Mouse (Mus musculus): ENCODE measurements around the gene Hk1. TPM values are rescaled to one million over a fixed set of nuclear protein-coding genes. Genes with fewer than 3 reads are reported as not detected.
"Not testable (repeated sequence)": the region's sequence is repeated elsewhere in the genome, so short reads cannot be mapped to it uniquely, and the experiment has no call there.

The Hk1 gene
- polyA plus RNA-seq, 1 experiment: 60.9 TPM

GRCm38 (mm10) chr10:62328886-62329412, 50.8 kb downstream of the Hk1 start:
- Histone ChIP-seq H3K27me3 (replicated peaks; ENCODE audit: control insufficient read depth, insufficient read depth, low read length) (no peaks in the 10 kb centered on the region), H3K36me3 (ENCODE audit: control insufficient read depth, insufficient read depth, low read length) (no peaks in the 10 kb centered on the region), H3K27ac (ENCODE audit: insufficient read depth, low read depth, low read length) (peak overlapping the region; percentile 96), H3K4me3 (ENCODE audit: insufficient read depth, low read depth, low read length) (no peak overlapping the region), H3K4me1 (ENCODE audit: control insufficient read depth, insufficient read depth, low read length) (peaks cover 21% of the 10 kb centered on the region)
- TF ChIP-seq CTCF (conservative IDR thresholded peaks at IDR 0.05; ENCODE audit: insufficient read depth, insufficient read length, low read depth, low read length) (no peak), POLR2A (IDR thresholded peaks at IDR 0.05; ENCODE audit: low read depth, low read length) (no peak)
- 76% methylated on average over 10 of the region's 10 CpGs for WGBS
- DNase-seq: no peak

GRCm38 (mm10) chr10:62327572-62328317, 52.0 kb downstream of the Hk1 start:
- Histone ChIP-seq H3K4me3 (ENCODE audit: insufficient read depth, low read depth, low read length) (no peak overlapping the region), H3K36me3 (ENCODE audit: control insufficient read depth, insufficient read depth, low read length) (no peaks in the 10 kb centered on the region), H3K27ac (ENCODE audit: insufficient read depth, low read depth, low read length) (peak overlapping the region; percentile 76), H3K4me1 (ENCODE audit: control insufficient read depth, insufficient read depth, low read length) (peaks cover 21% of the 10 kb centered on the region), H3K27me3 (replicated peaks; ENCODE audit: control insufficient read depth, insufficient read depth, low read length) (no peaks in the 10 kb centered on the region)
- WGBS: 45% methylated on average over 23 of the region's 23 CpGs
- TF ChIP-seq CTCF (conservative IDR thresholded peaks at IDR 0.05; ENCODE audit: insufficient read depth, insufficient read length, low read depth, low read length): no peak
- TF ChIP-seq POLR2A (IDR thresholded peaks at IDR 0.05; ENCODE audit: low read depth, low read length): no peak
- peak; percentile 51 for DNase-seq

GRCm38 (mm10) chr10:62326818-62327571, 52.7 kb downstream of the Hk1 start:
- TF ChIP-seq CTCF (conservative IDR thresholded peaks at IDR 0.05; ENCODE audit: insufficient read depth, insufficient read length, low read depth, low read length) (no peak), POLR2A (IDR thresholded peaks at IDR 0.05; ENCODE audit: low read depth, low read length) (no peak)
- H3K4me1 ChIP-seq (ENCODE audit: control insufficient read depth, insufficient read depth, low read length): peaks cover 16% of the 10 kb centered on the region
- H3K4me3 ChIP-seq (ENCODE audit: insufficient read depth, low read depth, low read length): no peak overlapping the region
- no peak for DNase-seq
- H3K36me3 ChIP-seq (ENCODE audit: control insufficient read depth, insufficient read depth, low read length): no peaks in the 10 kb centered on the region
- H3K27me3 ChIP-seq (replicated peaks; ENCODE audit: control insufficient read depth, insufficient read depth, low read length): no peaks in the 10 kb centered on the region
- WGBS: 76% methylated on average over 8 of the region's 8 CpGs
- H3K27ac ChIP-seq (ENCODE audit: insufficient read depth, low read depth, low read length): peak overlapping the region; percentile 76

- no peaks in the 10 kb centered on the region for H3K36me3 ChIP-seq (ENCODE audit: control insufficient read depth, insufficient read depth, low read length)
- no peak for DNase-seq
- TF ChIP-seq CTCF (conservative IDR thresholded peaks at IDR 0.05; ENCODE audit: insufficient read depth, insufficient read length, low read depth, low read length) (no peak), POLR2A (IDR thresholded peaks at IDR 0.05; ENCODE audit: low read depth, low read length) (no peak)
- peaks cover 14% of the 10 kb centered on the region for H3K4me1 ChIP-seq (ENCODE audit: control insufficient read depth, insufficient read depth, low read length)
- WGBS: 78% methylated on average over 8 of the region's 8 CpGs
- H3K27me3 ChIP-seq (replicated peaks; ENCODE audit: control insufficient read depth, insufficient read depth, low read length): no peaks in the 10 kb centered on the region
- no peak overlapping the region for H3K4me3 ChIP-seq (ENCODE audit: insufficient read depth, low read depth, low read length)
- peak overlapping the region; percentile 53; the same call in 1 of the 2 replicates for H3K27ac ChIP-seq (ENCODE audit: insufficient read depth, low read depth, low read length)
Observed at GRCm38 (mm10) chr10:62326002-62326401, 53.7 kb downstream of the Hk1 start.

GRCm38 (mm10) chr10:62322821-62323220, 56.9 kb downstream of the Hk1 start:
- not testable (repeated sequence) for H3K4me3 ChIP-seq (ENCODE audit: insufficient read depth, low read depth, low read length); H3K27me3 ChIP-seq (replicated peaks; ENCODE audit: control insufficient read depth, insufficient read depth, low read length); H3K36me3 ChIP-seq (ENCODE audit: control insufficient read depth, insufficient read depth, low read length); H3K27ac ChIP-seq (ENCODE audit: insufficient read depth, low read depth, low read length); DNase-seq
- WGBS: 92% methylated on average over 8 of the region's 8 CpGs
- H3K4me1 ChIP-seq (ENCODE audit: control insufficient read depth, insufficient read depth, low read length): peaks cover 13% of the 10 kb centered on the region; the same call in 1 of the 2 replicates

GRCm38 (mm10) chr10:62321457-62321856, 58.3 kb downstream of the Hk1 start:
- H3K36me3 ChIP-seq (ENCODE audit: control insufficient read depth, insufficient read depth, low read length): no peaks in the 10 kb centered on the region
- DNase-seq: no peak
- no peaks in the 10 kb centered on the region for H3K27me3 ChIP-seq (replicated peaks; ENCODE audit: control insufficient read depth, insufficient read depth, low read length)
- H3K27ac ChIP-seq (ENCODE audit: insufficient read depth, low read depth, low read length): no peak overlapping the region
- 64% methylated on average over 9 of the region's 9 CpGs for WGBS
- TF ChIP-seq POLR2A (IDR thresholded peaks at IDR 0.05; ENCODE audit: low read depth, low read length) (no peak), CTCF (conservative IDR thresholded peaks at IDR 0.05; ENCODE audit: insufficient read depth, insufficient read length, low read depth, low read length) (no peak)
- peaks cover 6% of the 10 kb centered on the region; the same call in 1 of the 2 replicates for H3K4me1 ChIP-seq (ENCODE audit: control insufficient read depth, insufficient read depth, low read length)
- H3K4me3 ChIP-seq (ENCODE audit: insufficient read depth, low read depth, low read length): no peak overlapping the region

- H3K36me3 ChIP-seq (ENCODE audit: control insufficient read depth, insufficient read depth, low read length): no peaks in the 10 kb centered on the region
- DNase-seq: peak; percentile 69
- TF ChIP-seq CTCF (conservative IDR thresholded peaks at IDR 0.05; ENCODE audit: insufficient read depth, insufficient read length, low read depth, low read length): no peak
- no peak for TF ChIP-seq POLR2A (IDR thresholded peaks at IDR 0.05; ENCODE audit: low read depth, low read length)
- H3K27me3 ChIP-seq (replicated peaks; ENCODE audit: control insufficient read depth, insufficient read depth, low read length): no peaks in the 10 kb centered on the region
- H3K4me3 ChIP-seq (ENCODE audit: insufficient read depth, low read depth, low read length): no peak overlapping the region
- peaks cover 6% of the 10 kb centered on the region for H3K4me1 ChIP-seq (ENCODE audit: control insufficient read depth, insufficient read depth, low read length)
- peak overlapping the region; percentile 20 for H3K27ac ChIP-seq (ENCODE audit: insufficient read depth, low read depth, low read length)
- WGBS: 66% methylated on average over 9 of the region's 9 CpGs
Observed at GRCm38 (mm10) chr10:62320402-62320978, 59.2 kb downstream of the Hk1 start.

All from kidney, adult 2 months (tissue).